Mouse (Mus musculus) MEL (cell line): ENCODE measurements around the gene Itgb3. TPM values are rescaled to one million over a fixed set of nuclear protein-coding genes. Genes with fewer than 3 reads are reported as not detected.

Source experiments
- DNase-seq: peaks from one replicate; pipeline ENCODE4 v3.0.0; 2011; ENCODE audit warnings: low read depth, low spot score
- H3K27ac ChIP-seq: 2 replicates; pipeline ENCODE4 v1.5.1; 2012; ENCODE audit warnings: low read depth, mild to moderate bottlenecking, control low read depth, low read length, moderate library complexity; ENCODE audit not compliant: control insufficient read depth
- H3K27me3 ChIP-seq, 2 experiments: fragments of 150-350 bp in 1 of 2; sonication (generic) in 1 of 2; 2 replicates each; pipeline ENCODE4 v1.6.1; 2012; ENCODE audit warnings: low read length in 2 of 2, mild to moderate bottlenecking in 2 of 2, improper control_type of control experiment in 1 of 2, moderate library complexity in 1 of 2; ENCODE audit not compliant: insufficient read depth in 2 of 2, control insufficient read depth in 1 of 2
- H3K36me3 ChIP-seq, 2 experiments: 2 replicates each; pipeline ENCODE4 v1.6.1; 2012 to 2014; ENCODE audit warnings: low read length in 2 of 2, improper control_type of control experiment in 1 of 2, inconsistent platforms in 1 of 2, mild to moderate bottlenecking in 1 of 2; ENCODE audit not compliant: insufficient read depth in 2 of 2, control insufficient read depth in 1 of 2
- H3K4me1 ChIP-seq, 2 experiments: fragments of 150-350 bp in 1 of 2; sonication (generic) in 1 of 2; 2 replicates each; pipeline ENCODE4 v1.6.1; 2012; ENCODE audit warnings: low read length in 2 of 2, improper control_type of control experiment in 1 of 2, mild to moderate bottlenecking in 1 of 2; ENCODE audit not compliant: insufficient read depth in 2 of 2, control insufficient read depth in 1 of 2
- H3K4me3 ChIP-seq, 2 experiments: fragments of 150-350 bp in 1 of 2; sonication (generic) in 1 of 2; 2 replicates each; pipeline ENCODE4 v1.5.1; 2012; ENCODE audit warnings: low read depth in 2 of 2, low read length in 2 of 2, mild to moderate bottlenecking in 2 of 2, moderate library complexity in 2 of 2, control low read depth in 1 of 2, improper control_type of control experiment in 1 of 2; ENCODE audit not compliant: control insufficient read depth in 1 of 2, insufficient read depth in 1 of 2
- H3K79me2 ChIP-seq: 2 replicates; pipeline ENCODE4 v1.6.1; 2012; ENCODE audit warnings: mild to moderate bottlenecking, low read length, moderate library complexity; ENCODE audit not compliant: control insufficient read depth, poor library complexity, insufficient read depth
- H3K9ac ChIP-seq: 2 replicates; pipeline ENCODE4 v1.6.1; 2012; ENCODE audit warnings: low read depth, mild to moderate bottlenecking, control low read depth, low read length, moderate library complexity; ENCODE audit not compliant: control insufficient read depth, poor library complexity, severe bottlenecking
- H3K9me3 ChIP-seq: fragments of 150-350 bp; sonication (generic); replicated peaks from 2 replicates; pipeline ENCODE4 v1.6.1; 2012; ENCODE audit warnings: mild to moderate bottlenecking, low read length, improper control_type of control experiment, moderate library complexity; ENCODE audit not compliant: insufficient read depth
- BHLHE40 ChIP-seq: IDR thresholded peaks from 2 replicates; pipeline ENCODE4 v1.6.1; 2012; ENCODE audit warnings: low read depth, mild to moderate bottlenecking, inconsistent platforms, low read length, improper control_type of control experiment, borderline replicate concordance
- CHD1 ChIP-seq: IDR thresholded peaks from 2 replicates; pipeline ENCODE4 v1.6.1; 2012; ENCODE audit warnings: low read depth, mild to moderate bottlenecking, inconsistent platforms, low read length, improper control_type of control experiment
- CTCF ChIP-seq, 3 experiments: IDR thresholded peaks in 2 of 3; conservative IDR thresholded peaks in 1 of 3; 2 replicates each; pipeline ENCODE4 v1.5.1; 2011 to 2012; ENCODE audit warnings: low read length in 3 of 3, low read depth in 2 of 3, mild to moderate bottlenecking in 2 of 3, improper control_type of control experiment in 1 of 3, inconsistent platforms in 1 of 3, mixed read lengths in 1 of 3, moderate library complexity in 1 of 3; ENCODE audit not compliant: control insufficient read depth in 1 of 3, insufficient read depth in 1 of 3, poor library complexity in 1 of 3, severe bottlenecking in 1 of 3
- E2F4 ChIP-seq: IDR thresholded peaks from 2 replicates; pipeline ENCODE4 v1.6.1; 2011; ENCODE audit warnings: low read depth, low read length, improper control_type of control experiment, borderline replicate concordance
- ELF1 ChIP-seq: IDR thresholded peaks from 2 replicates; pipeline ENCODE4 v1.6.1; 2014; ENCODE audit warnings: low read depth, mild to moderate bottlenecking, inconsistent platforms, low read length, improper control_type of control experiment, moderate library complexity
- GABPA ChIP-seq: IDR thresholded peaks from 2 replicates; pipeline ENCODE4 v1.6.1; 2012; ENCODE audit warnings: low read depth, mild to moderate bottlenecking, inconsistent platforms, low read length, improper control_type of control experiment, moderate library complexity
- GATA1 ChIP-seq: IDR thresholded peaks from 2 replicates; pipeline ENCODE4 v1.6.1; 2011; ENCODE audit warnings: low read depth, low read length, improper control_type of control experiment
- JUND ChIP-seq: IDR thresholded peaks from 2 replicates; pipeline ENCODE4 v1.6.1; 2011; ENCODE audit warnings: low read depth, mild to moderate bottlenecking, improper control_type of control experiment, low read length
- KAT2A ChIP-seq: conservative IDR thresholded peaks from 2 replicates; pipeline ENCODE4 v1.6.1; 2012; ENCODE audit warnings: low read depth, low read length, improper control_type of control experiment, inconsistent platforms
- MAFK ChIP-seq: IDR thresholded peaks from 2 replicates; pipeline ENCODE4 v1.6.1; 2011; ENCODE audit warnings: low read depth, mild to moderate bottlenecking, low read length, improper control_type of control experiment, borderline replicate concordance
- MAX ChIP-seq: IDR thresholded peaks from 2 replicates; pipeline ENCODE4 v1.6.1; 2011; ENCODE audit warnings: low read length, improper control_type of control experiment
- MAZ ChIP-seq: IDR thresholded peaks from 2 replicates; pipeline ENCODE4 v1.6.1; 2012; ENCODE audit warnings: low read depth, mild to moderate bottlenecking, inconsistent platforms, low read length, improper control_type of control experiment
- NELFE ChIP-seq: IDR thresholded peaks from 2 replicates; pipeline ENCODE4 v1.6.1; 2011; ENCODE audit warnings: low read depth, low read length, improper control_type of control experiment
- NRF1 ChIP-seq: IDR thresholded peaks from 2 replicates; pipeline ENCODE4 v1.6.1; 2014; ENCODE audit warnings: low read depth, mild to moderate bottlenecking, inconsistent platforms, low read length, improper control_type of control experiment, moderate library complexity; ENCODE audit not compliant: poor library complexity, insufficient read depth, severe bottlenecking
- POLR2A ChIP-seq, 2 experiments: IDR thresholded peaks; 2 replicates each; pipeline ENCODE4 v1.6.1; 2011 to 2012; ENCODE audit warnings: low read length in 2 of 2, mild to moderate bottlenecking in 2 of 2, control low read depth in 1 of 2, improper control_type of control experiment in 1 of 2, low read depth in 1 of 2, moderate library complexity in 1 of 2; ENCODE audit not compliant: control insufficient read depth in 1 of 2, insufficient read depth in 1 of 2, poor library complexity in 1 of 2
- POLR2AphosphoS5 ChIP-seq: IDR thresholded peaks from 2 replicates; pipeline ENCODE4 v1.6.1; 2012; ENCODE audit warnings: low read depth, borderline replicate concordance, mild to moderate bottlenecking, inconsistent platforms, low read length, moderate library complexity, mixed read lengths
- TAL1 ChIP-seq: IDR thresholded peaks from 2 replicates; pipeline ENCODE4 v1.6.1; 2012; ENCODE audit warnings: mild to moderate bottlenecking, inconsistent platforms, low read length, moderate library complexity, mixed read lengths
- TBP ChIP-seq: IDR thresholded peaks from 2 replicates; pipeline ENCODE4 v1.8.0; 2011; ENCODE audit warnings: low read depth, low read length, improper control_type of control experiment
- TCF12 ChIP-seq: IDR thresholded peaks from 2 replicates; pipeline ENCODE4 v1.6.1; 2014; ENCODE audit warnings: low read depth, mild to moderate bottlenecking, inconsistent platforms, low read length, improper control_type of control experiment, moderate library complexity
- ZMIZ1 ChIP-seq: IDR thresholded peaks from 2 replicates; pipeline ENCODE4 v1.6.1; 2012; ENCODE audit warnings: low read depth, mild to moderate bottlenecking, inconsistent platforms, low read length, improper control_type of control experiment, moderate library complexity
- polyA plus RNA-seq, 2 experiments: library from polyadenylated mRNA; stranded (reverse) in 1 of 2; unstranded in 1 of 2; fragments of >175 nt in 1 of 2; fragments of >200 nt in 1 of 2; gene quantifications; 2 replicates each; pipeline versions ENCODE4 v1.2.1 to v1.2.4; 2012; ENCODE audit warnings: low replicate concordance in 2 of 2, low read depth in 1 of 2; ENCODE audit not compliant: insufficient read length in 2 of 2, insufficient read depth in 1 of 2, missing spikeins in 1 of 2
- total RNA-seq: library from RNA; depleted of rRNA; stranded (reverse); fragments of 300-350 nt; gene quantifications from 2 replicates; pipeline ENCODE4 v1.2.3, GENCODE M21; 2012

Gene Itgb3
- total and polyA plus RNA-seq, 3 experiments: 0.08 to 0.32 TPM; not detected in 1

- no peak for TF ChIP-seq POLR2AphosphoS5
Observed at GRCm38 (mm10) chr11:104662573-104662972, 54.8 kb downstream of the Itgb3 start (continued).

GRCm38 (mm10) chr11:104663241-104663877 lies 55.6 kb downstream of the Itgb3 start:
- Histone ChIP-seq H3K9ac (no peak overlapping the region), H3K9me3 (no peaks in the 10 kb centered on the region), H3K27ac (no peak overlapping the region), H3K36me3 (peaks cover 0 to 10% of the 10 kb centered on the region in 2 experiments; a peak in 2 of 4 replicates), H3K79me2 (no peaks in the 10 kb centered on the region), H3K27me3 (no peaks in the 10 kb centered on the region), H3K4me1 (peaks cover 6 to 29% of the 10 kb centered on the region in 2 experiments; a peak in 3 of 4 replicates), H3K4me3 (no peak overlapping the region)
- DNase-seq: no peak
- TF ChIP-seq ELF1: no peak
- no peak for TF ChIP-seq ZMIZ1
- no peak for TF ChIP-seq TBP
- TF ChIP-seq KAT2A: no peak
- no peak for TF ChIP-seq E2F4
- no peak for TF ChIP-seq MAFK
- no peak for TF ChIP-seq BHLHE40
- TF ChIP-seq TAL1: no peak
- no peak for TF ChIP-seq GATA1
- TF ChIP-seq MAX: no peak
- TF ChIP-seq JUND: no peak
- no peak for TF ChIP-seq NRF1
- no peak for TF ChIP-seq CHD1

- TF ChIP-seq POLR2A (IDR thresholded peaks at IDR 0.05; ENCODE audit: control insufficient read depth in 1 of 2, insufficient read depth in 1 of 2, low read depth in 1 of 2, low read length in 2 of 2, poor library complexity in 1 of 2): no peak
- no peak for TF ChIP-seq GABPA
- peak; percentile 6; the same call in 1 of the 2 replicates for TF ChIP-seq TCF12
- no peak for TF ChIP-seq NELFE
- TF ChIP-seq KAT2A: no peak
- no peak for TF ChIP-seq TBP
- no peak for TF ChIP-seq MAZ
- no peak for TF ChIP-seq CTCF (IDR thresholded peaks at IDR 0.05 in 2 of 3, conservative IDR thresholded peaks at IDR 0.05 in 1 of 3; ENCODE audit: control insufficient read depth in 1 of 3, insufficient read depth in 1 of 3, low read depth in 2 of 3, low read length in 3 of 3, poor library complexity in 1 of 3, severe bottlenecking in 1 of 3)
- TF ChIP-seq, all 39 proteins: peak for 1
- H3K9me3 ChIP-seq: no peaks in the 10 kb centered on the region
- H3K27ac ChIP-seq: no peak overlapping the region
- H3K79me2 ChIP-seq: no peaks in the 10 kb centered on the region
- no peaks in the 10 kb centered on the region for H3K27me3 ChIP-seq
- peak; percentile 19 for DNase-seq
- peaks cover 6 to 29% of the 10 kb centered on the region in 2 experiments; a peak in 3 of 4 replicates for H3K4me1 ChIP-seq
- peaks cover 0 to 10% of the 10 kb centered on the region in 2 experiments; a peak in 2 of 4 replicates for H3K36me3 ChIP-seq
- H3K9ac ChIP-seq: no peak overlapping the region
- H3K4me3 ChIP-seq: no peak overlapping the region
Observed at GRCm38 (mm10) chr11:104663878-104664261, 56.1 kb downstream of the Itgb3 start.
